Mouse (Mus musculus) kidney, adult 9 months (tissue): ENCODE measurements around the gene Pjvk.

Experiments
- DNase-seq: peaks from one replicate; pipeline ENCODE4 v3.0.0; 2022

The Pjvk gene

DNA sequence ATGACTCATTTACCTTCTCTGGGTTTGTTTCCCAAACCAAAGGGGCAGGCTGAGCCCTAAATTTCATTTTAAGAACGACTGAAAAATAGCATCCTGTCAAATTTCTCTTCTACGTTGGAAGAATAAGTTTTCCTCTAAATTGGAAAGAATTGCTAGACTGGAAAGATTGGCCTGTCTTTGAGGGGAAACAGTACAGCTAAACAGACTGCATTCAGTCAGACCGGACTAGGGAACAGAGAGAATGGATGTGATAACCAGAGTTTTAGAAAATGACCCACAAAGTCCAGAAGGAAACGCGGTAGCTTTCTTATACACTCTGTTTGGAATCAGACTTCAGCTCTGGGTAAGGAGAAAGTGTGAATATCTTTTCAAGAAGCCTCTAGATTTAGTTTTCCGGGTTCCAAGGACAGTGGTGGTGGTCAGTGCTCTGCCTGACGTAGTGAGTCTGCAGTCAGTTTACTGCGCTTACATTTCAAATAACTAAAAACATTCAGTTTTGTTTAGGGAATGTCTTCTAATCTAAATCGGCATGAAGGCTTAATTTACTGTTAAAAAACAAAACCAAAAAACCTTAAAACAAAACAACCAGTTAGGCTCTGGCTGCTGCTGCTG lies 24.0 kb downstream of the Pjvk start:
- no peak for DNase-seq

DNA sequence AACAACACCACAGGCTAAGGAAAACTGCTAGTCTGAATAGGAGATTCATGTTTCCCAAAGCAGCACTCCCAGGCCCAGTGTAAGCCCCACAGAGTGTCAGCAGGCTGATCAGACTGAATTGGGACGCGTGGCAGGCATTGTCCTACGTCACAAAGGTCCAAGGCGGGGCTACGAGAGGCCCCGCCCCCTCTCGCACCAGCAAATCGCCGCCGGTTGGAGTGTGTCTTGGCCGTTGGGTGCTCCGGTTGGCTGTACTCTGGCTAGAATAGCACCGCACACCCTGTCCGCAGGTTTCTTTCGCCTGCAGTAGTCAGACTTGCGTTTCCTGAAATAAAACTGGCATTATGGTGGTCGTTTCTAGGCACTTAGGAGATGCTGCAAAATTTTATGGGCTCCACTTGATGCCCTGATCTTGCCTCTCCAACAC lies 24.7 kb downstream of the Pjvk start, which contains the start of gene Fkbp7:
Gene Fkbp7, minus strand, starts transcription at position 151 of the 427 bp plus-strand sequence.
- peak; percentile 94 for DNase-seq

DNA sequence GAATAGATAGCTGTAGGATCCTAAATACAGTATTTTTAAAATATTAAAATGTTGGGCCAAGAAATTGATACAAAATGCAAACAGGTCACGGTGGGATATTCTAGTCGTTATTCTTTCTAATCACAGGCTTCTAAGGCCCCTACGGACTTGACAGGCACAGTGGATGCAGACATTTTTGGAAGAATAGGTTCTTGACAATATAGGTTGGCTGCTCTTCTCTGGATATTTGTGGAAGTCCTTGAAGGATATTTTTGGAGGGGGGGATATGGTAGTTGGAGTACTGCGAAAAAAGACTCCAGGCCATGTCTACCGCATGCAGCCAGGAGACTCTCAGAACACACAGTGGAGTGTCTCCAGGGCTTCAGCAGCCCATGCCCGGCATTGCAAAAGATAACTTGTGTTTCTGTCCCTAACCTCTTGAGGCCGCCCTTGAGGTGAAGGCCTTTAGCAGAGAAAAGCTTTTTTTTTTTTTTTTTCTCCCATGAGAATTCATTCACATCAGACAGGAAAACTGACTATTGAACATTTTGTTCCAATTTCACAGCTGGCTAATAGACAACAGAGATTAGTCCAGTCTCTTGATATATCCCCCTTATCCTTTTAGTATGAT lies 25.3 kb downstream of the Pjvk start:
- peak; percentile 79 for DNase-seq

DNA sequence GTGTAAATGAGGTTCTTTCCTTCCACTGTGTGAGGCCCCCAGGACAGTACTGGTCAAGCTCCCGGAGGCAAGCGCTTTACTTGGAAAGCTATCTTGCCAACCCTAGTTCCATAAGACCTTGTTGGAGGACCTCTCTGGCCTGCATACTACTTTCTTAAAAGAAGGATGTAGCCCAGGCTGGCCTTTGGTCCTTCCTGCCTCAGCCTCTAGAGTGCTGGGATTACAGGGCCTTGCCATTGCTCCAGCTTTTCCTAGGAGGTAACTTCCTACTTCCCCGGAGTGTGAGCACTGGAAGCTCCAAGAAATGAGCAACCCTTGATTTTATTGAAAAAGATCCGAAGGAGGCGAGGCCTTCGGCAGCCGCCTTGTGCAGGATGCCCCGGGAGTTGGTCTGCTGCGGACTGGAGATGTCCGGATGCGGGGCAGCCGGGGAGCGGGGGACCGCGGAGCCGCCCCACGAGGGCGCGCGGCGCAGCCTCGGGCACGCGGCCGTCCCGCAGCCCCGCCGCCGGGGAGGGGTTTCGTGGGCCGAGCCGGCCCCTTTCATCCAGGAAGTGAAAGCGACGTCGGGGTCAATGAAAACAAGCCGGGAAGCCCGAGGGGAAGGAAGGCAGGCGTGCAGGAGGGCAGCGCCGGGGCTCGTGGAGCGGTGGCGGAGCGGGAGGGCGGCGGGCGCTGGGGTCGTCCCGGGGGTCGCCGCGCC lies 26.6 kb downstream of the Pjvk start, which contains the start of gene Plekha3:
Gene Plekha3, plus strand, starts transcription at position 557 of the 703 bp plus-strand sequence.
- peak; percentile 85 for DNase-seq

DNA sequence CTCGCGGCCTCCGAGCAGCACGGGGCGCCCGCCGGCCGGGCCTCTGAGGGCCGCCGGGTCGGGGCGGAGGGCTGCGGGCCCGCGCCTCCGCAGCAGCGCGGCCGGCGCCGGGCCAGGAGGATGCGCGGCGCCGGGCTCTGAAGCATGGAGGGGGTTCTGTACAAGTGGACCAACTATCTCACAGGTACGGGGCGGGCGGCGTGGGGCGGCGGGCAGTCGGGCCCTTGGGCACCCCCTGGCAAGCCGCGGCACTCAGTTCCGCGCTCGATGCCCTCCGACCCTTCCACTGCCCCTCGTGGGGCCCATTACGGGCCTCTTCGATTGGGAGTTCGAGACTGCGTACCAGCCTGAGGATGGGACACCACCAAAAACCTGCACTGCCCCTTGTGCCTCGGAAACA lies 27.2 kb downstream of the Pjvk start:
- DNase-seq: no peak

DNA sequence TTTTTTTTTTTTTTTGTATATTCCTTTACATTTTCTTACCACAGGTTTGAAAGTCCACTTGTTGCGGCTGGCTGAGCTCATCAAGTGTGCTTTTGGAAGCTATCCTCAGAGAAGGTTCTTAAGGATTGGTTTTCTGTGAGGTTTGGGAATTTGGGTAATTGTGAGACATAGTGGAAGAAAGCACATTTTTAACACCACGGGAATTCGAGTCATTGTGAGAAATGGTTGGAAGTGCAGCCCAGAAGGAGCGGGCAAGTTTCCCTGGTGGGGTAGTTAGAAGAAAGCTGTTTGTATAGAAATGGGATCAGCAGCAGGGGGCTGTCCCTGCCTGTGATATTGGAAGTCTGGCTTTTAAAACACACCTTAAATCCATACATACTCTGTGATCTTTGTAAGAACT lies 27.7 kb downstream of the Pjvk start:
- no peak for DNase-seq

DNA sequence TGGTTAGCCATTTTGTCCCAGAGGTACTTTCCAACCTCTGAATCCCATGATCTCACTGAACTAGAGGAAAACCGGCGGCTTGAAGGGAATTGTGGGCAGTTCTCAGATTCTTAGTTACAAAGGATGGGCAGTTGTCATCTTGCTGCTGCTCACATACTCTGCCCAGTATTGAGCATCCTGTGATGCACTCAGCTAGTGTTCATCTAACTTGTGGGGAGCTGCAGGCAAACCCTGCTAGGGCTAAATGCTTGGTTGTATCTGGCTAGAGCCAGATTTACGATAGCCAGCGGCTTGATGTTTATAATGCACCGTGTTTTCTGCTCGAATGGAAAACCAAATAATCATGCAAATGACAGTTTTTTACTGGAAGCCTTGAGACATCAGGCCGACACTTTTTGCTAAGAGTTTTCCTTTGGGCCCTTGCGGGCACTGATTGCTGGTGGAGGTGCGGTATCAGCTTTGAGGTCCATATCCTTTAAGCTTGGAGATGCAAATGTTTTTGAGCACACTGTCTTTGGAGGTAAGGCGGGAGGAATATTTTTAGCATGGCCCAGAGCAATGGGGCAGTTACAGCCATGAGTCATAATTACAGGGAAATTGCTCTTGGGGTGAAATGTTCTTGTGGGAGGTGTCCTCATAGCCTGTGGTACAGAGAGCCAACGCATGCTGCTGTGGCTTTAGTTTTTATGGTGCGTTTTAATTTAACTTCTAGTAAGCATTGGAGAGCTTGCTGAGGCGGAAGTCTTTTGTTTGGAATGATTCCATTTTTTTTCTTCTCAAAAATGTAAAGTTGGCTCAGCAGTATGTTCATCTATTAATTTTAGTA lies 28.3 kb downstream of the Pjvk start:
- DNase-seq: no peak

DNA sequence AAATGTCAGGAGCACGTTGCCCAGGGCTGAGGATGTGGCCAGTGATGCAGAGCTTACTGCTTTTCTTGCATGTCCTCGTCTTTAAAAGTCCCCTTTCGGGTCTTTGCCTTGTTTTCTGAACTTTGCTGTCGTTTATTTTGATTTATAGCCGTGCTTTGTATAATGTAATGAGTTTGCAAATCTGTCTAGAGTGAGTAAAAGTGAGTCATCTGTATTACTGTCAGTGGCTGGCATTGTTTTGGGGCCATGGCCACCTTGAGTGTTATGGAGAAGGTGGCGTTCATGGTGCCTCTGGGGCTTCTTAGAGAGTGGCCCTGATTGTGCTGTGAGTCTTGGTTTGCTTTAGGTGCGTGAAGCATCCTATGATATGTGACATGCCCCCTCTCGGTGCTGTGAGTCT lies 34.0 kb downstream of the Pjvk start:
- no peak for DNase-seq

DNA sequence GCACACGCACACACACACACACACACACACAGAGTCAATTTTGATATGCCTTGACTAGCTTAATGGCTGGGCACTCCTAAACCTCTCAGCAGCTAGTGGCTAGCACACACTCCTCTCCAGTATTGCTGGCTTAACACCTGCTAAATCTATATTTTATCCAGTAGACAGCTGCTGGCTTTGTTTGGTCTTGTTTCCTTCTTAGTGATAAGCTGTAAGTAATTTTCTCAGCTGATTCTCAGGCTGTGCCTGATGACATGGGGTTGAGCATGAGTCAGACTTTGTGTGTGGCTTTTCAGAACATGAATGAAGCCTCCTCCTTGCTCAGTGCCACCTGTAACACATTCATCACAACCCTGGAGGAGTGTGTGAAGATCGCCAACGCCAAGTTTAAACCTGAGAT lies 38.7 kb downstream of the Pjvk start:
- DNase-seq: no peak

DNA sequence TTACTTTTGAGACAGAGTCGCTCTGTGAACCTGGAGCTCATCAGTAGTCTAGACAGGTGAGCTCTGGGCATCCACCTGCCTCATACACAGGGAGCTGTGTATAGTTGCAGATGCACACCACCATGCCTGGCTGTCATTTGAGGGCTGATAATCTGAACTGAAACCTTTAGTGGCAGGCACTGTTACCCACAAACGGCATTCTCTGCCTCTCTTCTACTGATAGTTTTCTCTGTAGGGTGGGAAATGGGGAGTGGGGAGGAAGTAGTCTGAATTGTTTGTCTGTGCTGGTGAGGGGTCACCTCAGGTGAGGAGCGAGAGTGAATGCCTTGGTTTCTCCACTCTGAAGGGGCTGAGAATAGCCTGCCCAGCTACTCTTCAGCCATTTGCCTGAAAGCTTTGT lies 39.3 kb downstream of the Pjvk start:
- no peak for DNase-seq

DNA sequence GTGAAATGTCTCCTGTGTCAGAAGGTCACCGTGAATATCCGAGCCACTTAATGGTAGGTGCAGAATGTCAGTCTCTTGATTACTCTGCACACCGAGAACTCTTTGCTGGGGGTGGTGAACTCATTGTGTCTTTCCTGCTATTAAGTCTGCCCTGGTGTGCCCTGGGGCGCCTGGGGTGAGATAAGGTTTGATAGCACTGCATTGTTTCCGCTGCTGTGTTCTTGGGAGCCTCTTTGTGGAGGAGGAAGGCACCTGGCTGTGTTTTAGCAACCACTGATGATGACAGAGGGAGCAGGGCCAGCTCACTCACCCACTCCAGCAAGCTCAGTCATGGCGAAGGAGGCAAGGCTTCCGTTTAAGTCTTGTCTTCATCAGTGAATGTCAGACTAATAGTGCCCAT lies 39.9 kb downstream of the Pjvk start:
- no peak for DNase-seq

DNA sequence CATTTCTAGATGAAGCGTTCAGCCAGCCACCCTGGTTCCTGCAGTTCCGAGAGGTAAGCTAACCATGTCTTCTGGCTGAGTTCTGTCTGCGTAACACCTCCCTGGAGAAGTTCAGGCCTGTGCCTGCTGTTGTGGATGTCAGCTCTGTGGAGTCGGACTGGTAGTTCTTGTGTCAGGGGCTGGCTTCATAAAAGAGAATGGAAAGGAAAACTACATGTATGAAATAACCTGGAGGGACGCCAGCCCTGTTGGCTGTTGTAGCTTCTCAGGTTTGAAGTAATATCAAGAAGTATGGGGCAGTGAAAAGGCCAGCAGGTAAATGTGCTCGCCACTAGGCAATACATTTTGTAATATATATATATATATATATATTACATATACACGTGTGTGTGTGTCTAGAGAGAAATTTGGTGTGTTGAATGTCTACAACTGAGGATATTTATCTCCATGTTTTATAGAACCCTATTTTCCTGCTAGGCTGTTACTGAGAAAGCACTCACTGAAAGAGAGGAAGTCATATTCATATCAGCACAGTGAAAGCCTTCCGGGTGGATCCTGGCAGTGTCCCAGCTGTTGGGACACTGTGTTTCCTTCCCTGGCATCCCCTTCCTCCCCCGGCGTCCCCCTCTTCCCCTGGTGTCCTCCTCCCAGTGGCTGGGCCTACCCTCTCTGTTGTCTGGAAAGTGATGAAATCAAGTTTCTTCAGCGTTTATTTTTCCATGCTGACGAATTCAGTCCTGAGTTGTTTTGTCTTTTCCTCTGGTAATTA lies 42.3 kb downstream of the Pjvk start:
- DNase-seq: peak; percentile 70

DNA sequence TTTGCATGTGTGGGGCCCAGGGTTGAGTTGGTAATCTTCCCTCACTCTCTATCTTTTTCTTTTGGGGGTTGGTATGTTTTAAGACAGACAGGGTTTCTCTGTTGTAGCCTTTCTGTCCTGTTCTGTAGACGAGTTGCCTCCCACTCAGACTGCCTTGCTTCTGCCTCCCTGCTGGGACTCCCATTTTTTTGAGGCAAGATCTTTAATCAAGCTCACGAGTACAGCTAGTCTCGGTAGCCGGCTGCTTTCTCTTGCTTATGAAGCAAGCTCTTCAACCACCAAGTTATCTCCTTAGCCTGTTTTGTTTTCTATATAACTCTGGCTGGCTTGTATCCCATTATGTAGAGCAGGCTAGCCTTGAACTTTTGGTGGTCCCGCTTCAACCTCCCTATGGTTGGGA lies 45.5 kb downstream of the Pjvk start:
- DNase-seq: no peak

DNA sequence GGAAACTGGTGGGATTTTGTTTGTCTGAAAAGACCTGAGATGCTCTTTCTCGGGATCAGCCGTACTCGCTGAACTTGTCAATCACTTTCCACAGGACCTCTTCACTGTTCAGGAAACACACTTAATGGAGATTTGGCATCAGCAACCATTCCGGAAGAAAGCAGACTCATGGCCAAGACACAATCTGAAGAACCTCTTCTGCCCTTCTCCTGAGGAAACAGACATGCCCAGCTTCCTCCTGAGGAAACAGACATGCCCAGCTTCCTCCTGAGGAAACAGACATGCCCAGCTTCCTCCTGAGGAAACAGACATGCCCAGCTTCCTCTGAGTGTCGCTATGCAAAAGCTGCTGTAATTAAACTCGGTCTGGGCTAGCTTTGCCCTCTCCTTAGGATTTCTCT lies 47.0 kb downstream of the Pjvk start:
- DNase-seq: peak; percentile 49

DNA sequence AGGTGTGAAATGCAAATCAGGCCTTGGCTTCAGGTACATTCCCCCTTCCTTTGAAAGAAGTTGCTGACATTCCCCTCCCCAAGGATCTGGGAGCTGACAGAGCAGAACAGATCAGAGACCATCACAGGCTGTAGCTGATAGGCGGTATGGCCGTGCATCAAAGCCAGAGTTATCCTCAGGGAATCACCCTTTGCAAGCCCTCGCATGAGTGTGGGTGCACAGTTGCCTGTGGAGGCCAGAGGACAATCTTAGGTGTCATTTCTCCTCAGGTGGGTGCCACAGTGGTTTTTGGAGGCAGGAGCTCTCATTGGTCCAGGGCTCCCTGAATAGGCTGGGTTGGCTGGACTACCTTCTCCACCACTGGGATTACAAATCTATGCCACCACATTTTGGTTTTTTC lies 53.9 kb downstream of the Pjvk start:
- no peak for DNase-seq

DNA sequence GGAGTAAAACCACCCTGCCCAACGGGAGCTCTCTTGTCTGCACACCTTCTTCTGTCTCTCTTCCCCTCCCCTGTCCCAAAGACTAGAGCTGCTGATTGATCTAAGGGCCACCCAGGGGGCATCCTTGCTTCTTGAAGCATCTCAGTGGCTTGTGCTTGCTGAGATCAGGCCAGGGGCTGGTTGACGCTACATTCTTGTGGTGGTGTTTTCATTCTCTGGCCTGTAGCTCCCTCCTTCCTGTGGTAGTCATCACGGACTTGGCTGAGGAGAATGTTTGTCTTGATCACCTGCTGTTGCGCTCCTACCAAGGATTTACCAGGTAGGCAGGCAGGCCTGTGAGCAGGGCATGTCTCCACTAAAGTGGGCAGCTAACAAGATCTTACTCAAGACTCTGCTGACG lies 54.5 kb downstream of the Pjvk start:
- DNase-seq: no peak

DNA sequence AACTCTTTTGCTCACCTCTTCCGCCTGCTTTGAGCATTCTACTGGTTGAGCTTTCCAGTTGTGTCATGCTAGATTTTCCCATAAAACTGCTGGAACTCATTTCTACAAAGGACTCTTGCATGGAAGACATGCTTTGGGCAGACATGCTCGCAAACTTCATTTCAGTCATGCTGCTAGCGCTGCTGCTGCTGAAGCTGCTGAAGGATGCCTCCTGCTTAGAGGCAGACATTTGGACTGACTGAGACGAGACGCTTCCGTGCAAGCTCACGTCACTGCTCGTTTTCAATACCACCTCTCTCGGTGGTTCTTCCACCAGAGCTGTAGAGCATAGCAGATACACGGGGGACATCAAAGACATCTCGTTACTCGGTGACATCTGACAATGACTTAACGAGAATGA lies 57.4 kb downstream of the Pjvk start:
- DNase-seq: no peak
